Mouse (Mus musculus): Measurements from ENCODE around the gene Mrpl55.

Mrpl55 gene

GRCm38 (mm10) chr11:59202081-59202995 lies at the start of gene Mrpl55:
TSS of gene Mrpl55 (plus strand) at chr11:59202486.
- ATAC-seq (ENCODE audit: insufficient number of reproducible peaks, low FRiP score, low TSS enrichment), result peak; percentile 79; the same call in 1 of the 2 replicates

GRCm38 (mm10) chr11:59154220-59154619 lies 48.1 kb upstream of the Mrpl55 start:
- no peak for ATAC-seq (ENCODE audit: insufficient number of reproducible peaks, low FRiP score, low TSS enrichment)

GRCm38 (mm10) chr11:59155900-59156299 lies 46.4 kb upstream of the Mrpl55 start:
- no peak for ATAC-seq (ENCODE audit: insufficient number of reproducible peaks, low FRiP score, low TSS enrichment)

DNA sequence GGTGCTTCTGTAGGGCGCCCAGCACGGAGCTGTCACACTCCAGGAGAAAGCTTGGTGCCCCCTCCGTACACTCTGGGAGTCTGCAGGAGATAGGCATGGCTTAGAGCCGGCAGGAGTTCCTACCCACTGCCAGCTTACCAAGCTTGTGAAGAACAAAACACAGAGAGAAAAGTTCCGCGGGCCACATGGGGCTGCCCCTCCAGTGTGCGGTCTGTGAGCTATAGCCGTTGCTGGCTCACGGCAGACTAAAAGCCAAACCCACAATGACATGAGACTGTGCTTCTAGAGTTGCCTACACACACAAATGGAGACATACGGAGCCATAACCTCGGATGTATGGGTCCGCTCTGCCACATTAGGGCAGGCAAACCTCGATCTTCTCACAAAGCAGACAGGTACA lies 43.2 kb upstream of the Mrpl55 start:
- no peak for ATAC-seq (ENCODE audit: insufficient number of reproducible peaks, low FRiP score, low TSS enrichment)

- ATAC-seq (ENCODE audit: insufficient number of reproducible peaks, low FRiP score, low TSS enrichment), result no peak
These were observed 42.7 kb upstream of the Mrpl55 start for GRCm38 (mm10) chr11:59159558-59159957.

GRCm38 (mm10) chr11:59161398-59161797 lies 40.9 kb upstream of the Mrpl55 start:
- no peak for ATAC-seq (ENCODE audit: insufficient number of reproducible peaks, low FRiP score, low TSS enrichment)

- no peak for ATAC-seq (ENCODE audit: insufficient number of reproducible peaks, low FRiP score, low TSS enrichment)
These were observed 39.6 kb upstream of the Mrpl55 start for GRCm38 (mm10) chr11:59162443-59163254.

DNA sequence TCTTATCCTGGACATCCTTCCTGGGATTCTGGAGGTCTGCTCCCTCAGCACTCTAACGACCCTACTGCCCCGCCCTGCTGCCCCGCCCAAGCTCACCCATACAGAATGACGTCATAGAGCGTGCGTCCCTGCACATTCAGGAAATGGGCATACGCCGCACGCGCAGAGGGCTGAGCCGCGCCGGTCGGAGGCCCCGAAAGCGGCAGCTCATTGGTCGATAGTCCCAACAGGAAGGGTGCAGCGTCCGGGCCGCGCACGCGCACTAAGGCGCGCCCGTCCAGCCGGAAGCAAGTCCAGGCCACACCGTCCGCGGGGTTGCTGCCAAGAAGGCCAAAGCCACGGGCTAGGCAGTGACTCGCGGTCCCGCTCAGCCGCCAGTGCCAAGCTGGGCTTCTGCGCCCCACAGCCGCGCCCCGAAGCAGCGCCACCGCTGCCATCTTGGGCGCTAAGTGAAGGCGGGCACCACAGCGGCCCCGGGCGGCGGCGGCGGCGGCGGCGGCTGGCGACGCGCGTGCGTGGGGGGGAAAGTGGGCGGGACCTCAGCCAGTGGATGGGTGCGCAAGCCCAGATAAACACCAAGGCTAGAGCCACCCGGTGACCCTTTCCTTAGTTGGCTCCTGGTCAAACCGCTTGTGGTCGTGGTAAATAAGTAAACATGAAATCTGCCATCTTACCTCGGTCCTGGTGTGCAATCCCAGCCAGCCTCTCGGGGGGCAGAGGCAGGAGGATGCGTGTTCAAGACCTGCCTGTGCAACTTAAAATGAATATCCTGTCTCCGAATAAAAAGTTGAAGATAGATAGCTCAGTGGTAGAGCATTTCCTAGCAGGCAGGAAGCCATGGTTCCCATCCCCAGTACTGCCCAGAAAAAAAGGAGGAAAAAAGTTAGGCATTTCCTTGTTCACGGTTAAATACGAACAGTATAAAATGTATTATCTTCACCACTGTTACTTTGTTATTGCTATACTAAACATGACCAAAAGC lies 38.7 kb upstream of the Mrpl55 start, which contains the start of gene Iba57:
TSS of gene Iba57 (minus strand) at position 485 of the 982 bp plus-strand sequence.
- peak; percentile 98 for ATAC-seq (ENCODE audit: insufficient number of reproducible peaks, low FRiP score, low TSS enrichment)

DNA sequence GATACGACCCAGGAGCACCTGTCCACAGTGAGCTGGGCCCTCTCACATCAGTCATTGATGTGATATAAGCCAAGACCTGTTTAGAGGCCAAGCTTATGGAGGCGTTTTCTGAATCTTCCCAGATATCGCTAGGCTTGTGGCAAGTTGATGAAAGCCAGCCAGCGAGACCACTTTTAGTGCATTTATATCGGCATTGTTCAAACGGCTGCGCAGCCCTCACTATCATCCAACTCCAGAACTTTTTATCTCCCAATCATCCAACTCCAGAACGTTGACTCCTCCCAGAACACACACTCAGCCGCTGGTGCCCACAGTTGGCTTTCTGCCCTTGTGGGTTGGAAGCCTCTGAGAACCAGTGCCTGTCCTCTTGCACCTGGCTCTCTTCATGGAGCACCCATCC lies 37.9 kb upstream of the Mrpl55 start:
- ATAC-seq (ENCODE audit: insufficient number of reproducible peaks, low FRiP score, low TSS enrichment), result no peak

DNA sequence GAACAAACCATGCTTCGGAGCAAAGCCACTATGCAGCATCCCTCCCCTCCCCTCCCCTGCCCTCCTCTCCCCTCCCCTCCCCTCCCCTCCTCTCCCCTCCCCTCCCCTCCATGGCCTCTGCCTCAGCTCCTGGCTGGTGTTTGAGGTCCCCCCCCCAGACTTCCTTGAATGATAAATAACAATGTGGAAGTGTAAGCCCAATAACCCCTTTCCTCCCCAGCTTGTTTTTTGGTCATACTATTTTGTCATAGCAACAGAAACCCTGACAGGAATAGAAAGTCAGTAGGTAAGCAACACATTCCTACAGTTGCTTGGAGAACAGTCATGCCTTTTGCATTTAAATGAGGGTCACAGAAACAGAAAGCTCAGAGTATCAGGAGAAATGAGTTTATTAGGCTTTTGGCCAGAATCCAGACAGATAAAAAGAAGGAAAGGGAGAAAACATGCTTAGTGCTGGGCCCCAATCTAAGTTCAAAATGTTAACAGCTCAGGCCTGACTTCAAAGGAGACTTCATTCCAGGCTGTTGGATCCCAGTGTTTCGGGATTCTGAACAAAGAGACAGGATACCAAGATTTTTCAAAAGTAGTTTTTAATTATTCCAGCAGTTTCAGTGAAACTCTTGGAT lies 36.6 kb upstream of the Mrpl55 start:
- ATAC-seq (ENCODE audit: insufficient number of reproducible peaks, low FRiP score, low TSS enrichment), result no peak

- no peak for ATAC-seq (ENCODE audit: insufficient number of reproducible peaks, low FRiP score, low TSS enrichment)
These were observed 32.5 kb upstream of the Mrpl55 start for GRCm38 (mm10) chr11:59169807-59170206.

GRCm38 (mm10) chr11:59170549-59170948 lies 31.7 kb upstream of the Mrpl55 start:
- ATAC-seq (ENCODE audit: insufficient number of reproducible peaks, low FRiP score, low TSS enrichment), result no peak

DNA sequence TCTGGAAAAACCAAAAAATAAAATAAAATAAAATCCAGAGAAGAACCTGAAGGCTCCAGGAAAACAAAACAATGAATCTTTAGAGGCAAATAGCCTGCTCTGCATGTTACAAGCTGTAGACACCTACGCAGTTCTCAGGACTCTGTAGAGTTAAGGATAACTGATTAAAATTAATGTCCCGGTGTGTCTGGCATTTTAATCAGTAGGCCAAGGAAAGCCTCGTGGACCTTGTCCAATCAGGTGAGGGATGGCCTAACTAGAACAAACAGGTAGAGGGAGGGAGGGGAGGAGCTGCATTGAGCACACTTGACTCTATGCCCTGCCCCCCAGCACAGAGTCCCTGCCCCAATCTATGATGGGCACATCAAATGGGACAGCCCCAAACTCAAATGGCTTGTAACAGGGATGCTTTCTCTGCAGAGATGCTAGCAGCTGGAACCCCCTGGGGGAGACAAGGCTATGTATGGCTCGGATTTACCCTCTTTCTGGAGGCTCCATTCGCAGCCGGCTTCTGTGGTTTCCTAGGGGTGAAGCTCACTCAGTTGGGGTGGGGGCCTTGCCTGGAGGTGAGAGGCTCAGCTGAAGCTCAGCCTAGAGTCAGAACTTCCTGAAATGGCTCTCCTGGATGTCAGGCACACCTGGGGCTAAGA lies 28.0 kb upstream of the Mrpl55 start:
- no peak for ATAC-seq (ENCODE audit: insufficient number of reproducible peaks, low FRiP score, low TSS enrichment)

DNA sequence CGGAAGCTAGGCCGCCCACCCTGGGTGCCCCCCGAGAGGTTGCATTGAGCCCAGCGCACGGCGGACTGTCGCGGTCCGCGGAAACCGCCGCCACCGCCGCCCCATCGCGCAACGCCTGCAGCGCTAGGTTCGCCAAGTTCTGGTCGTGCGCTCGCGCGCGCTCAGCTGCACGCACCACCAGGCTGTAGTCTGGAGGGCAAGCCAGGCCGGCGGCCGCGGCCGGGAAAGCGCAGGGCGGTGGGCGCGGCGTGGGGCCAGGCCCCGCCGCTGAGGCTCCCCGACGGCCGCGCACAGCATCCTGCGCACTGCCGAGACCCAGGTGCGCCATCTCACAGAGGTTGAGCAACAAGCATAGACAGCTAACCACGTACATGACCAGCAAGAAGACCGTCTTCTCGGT lies 25.8 kb upstream of the Mrpl55 start:
- no peak for ATAC-seq (ENCODE audit: insufficient number of reproducible peaks, low FRiP score, low TSS enrichment)

DNA sequence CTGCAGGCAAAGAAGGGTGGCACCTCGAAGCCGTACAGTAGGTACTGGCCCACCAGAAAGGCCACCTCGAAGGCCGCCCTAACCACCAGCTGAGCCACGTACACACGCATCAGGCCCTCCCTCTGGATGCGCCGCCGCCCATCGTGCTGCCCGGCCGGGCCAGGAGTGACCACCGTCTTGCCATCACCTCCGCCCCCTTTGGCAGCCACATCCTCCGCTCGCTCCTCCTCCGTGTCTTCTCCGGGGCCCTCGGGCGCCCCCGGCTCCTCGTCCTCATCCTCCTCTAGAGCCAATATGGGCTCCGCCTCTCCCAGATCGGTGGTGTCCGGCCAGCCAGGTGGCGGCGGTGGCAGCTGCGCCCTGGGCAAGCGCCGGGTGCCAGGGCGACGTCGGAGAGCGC lies 25.4 kb upstream of the Mrpl55 start:
- no peak for ATAC-seq (ENCODE audit: insufficient number of reproducible peaks, low FRiP score, low TSS enrichment)

- peak; percentile 49; the same call in 1 of the 2 replicates for ATAC-seq (ENCODE audit: insufficient number of reproducible peaks, low FRiP score, low TSS enrichment)
These were observed 19.4 kb upstream of the Mrpl55 start, which contains the start of gene Gjc2 for GRCm38 (mm10) chr11:59182864-59183331. TSS of gene Gjc2 (minus strand) at chr11:59183213.

GRCm38 (mm10) chr11:59183821-59184220 lies 18.5 kb upstream of the Mrpl55 start:
- ATAC-seq (ENCODE audit: insufficient number of reproducible peaks, low FRiP score, low TSS enrichment), result no peak

DNA sequence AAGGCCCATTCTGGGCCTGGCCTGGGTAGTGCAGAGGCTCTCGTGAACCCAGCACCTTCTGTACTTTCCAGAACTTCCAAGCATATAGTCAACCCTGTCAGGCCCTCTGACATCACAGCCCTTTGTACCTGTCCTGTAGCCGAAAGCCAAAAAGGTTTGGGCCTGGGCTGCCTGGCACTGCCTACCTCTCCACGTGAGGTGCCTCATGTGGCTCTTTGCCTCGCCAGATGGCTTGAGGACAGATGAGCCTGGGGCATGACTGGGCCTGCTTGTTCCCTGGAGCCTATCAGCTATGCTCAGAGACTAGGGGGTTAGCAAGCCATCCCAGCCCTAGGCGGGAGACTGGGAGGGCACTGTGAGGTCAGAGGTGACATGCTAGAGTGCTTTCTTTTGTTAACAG lies 16.8 kb upstream of the Mrpl55 start:
- no peak for ATAC-seq (ENCODE audit: insufficient number of reproducible peaks, low FRiP score, low TSS enrichment)

GRCm38 (mm10) chr11:59187706-59188105 lies 14.6 kb upstream of the Mrpl55 start:
- ATAC-seq (ENCODE audit: insufficient number of reproducible peaks, low FRiP score, low TSS enrichment), result no peak

All from cerebellum, adult (tissue).